Mouse (Mus musculus) C2C12 (cell line): Measurements from ENCODE around the gene Fli1.

ENCODE experiments used
- MAX ChIP-seq: IDR thresholded peaks from one replicate; pipeline ENCODE4 v1.6.1; 2011; ENCODE audit warnings: mild to moderate bottlenecking, control low read depth
- USF1 ChIP-seq: IDR thresholded peaks from one replicate; pipeline ENCODE4 v1.6.1; 2011; ENCODE audit warnings: low read depth, mild to moderate bottlenecking, control low read depth, moderate library complexity

DNA sequence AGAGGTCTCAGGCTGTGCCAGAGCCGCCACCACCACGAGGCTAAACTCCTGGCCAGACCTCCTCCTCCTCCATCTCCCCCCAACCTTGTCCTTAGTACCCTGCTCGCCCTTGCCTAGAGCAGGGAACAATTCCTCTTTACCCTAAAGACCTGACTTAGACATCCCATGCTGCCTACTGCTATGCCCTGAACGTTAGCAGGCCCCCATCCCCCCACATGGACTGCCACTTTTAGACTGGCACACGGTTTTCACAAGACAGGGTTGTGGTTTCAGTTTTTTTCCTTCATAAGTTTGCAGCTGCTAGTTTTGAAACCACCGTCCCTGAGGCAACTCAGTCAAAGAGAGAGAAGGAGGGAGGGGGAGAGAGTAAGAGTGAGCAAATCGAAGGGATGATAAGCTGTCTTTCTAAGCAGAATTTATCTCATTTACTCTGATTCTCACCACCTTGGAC, 32.9 kb downstream of the Fli1 start:
- TF ChIP-seq USF1, result no peak
- TF ChIP-seq MAX, result no peak
